Mouse (Mus musculus) adrenal gland, postnatal 36 days (tissue): ENCODE measurements around the gene Arf5. TPM values are rescaled to one million over a fixed set of nuclear protein-coding genes. Genes with fewer than 3 reads are reported as not detected.

Experiments used
- DNase-seq, 2 experiments: peaks; one replicate each; pipeline ENCODE4 v3.0.0; 2021; ENCODE audit warnings: mixed read lengths in 1 of 2
- long read RNA-seq, 2 experiments: library from polyadenylated mRNA; stranded (forward); transcript quantifications; one replicate each; pipeline ENCODE4 v2.0.0; 2021; ENCODE audit warnings: borderline sequencing depth in 2 of 2
- total RNA-seq, 2 experiments: library from RNA; stranded (reverse); gene quantifications; 2 replicates each; pipeline ENCODE4 v1.2.3; 2021

Arf5 gene
- 100 to 1,000 TPM; 149 to 171 TPM for total RNA-seq
- long read RNA-seq, experiment 1, transcript Arf5-201 (6 exons, 1,116 nt): major isoform, 249 of 279 reads
- long read RNA-seq, experiment 1, partial matches to known transcripts: 22 of 279 reads
- long read RNA-seq, experiment 1, other reads (novel, unspliced or antisense): 7 of 279 reads
- long read RNA-seq, experiment 2, transcript Arf5-201 (6 exons, 1,116 nt): major isoform, 101 of 118 reads
- long read RNA-seq, experiment 2, partial matches to known transcripts: 7 of 118 reads
- long read RNA-seq, experiment 2, other reads (novel, unspliced or antisense): 9 of 118 reads

DNA sequence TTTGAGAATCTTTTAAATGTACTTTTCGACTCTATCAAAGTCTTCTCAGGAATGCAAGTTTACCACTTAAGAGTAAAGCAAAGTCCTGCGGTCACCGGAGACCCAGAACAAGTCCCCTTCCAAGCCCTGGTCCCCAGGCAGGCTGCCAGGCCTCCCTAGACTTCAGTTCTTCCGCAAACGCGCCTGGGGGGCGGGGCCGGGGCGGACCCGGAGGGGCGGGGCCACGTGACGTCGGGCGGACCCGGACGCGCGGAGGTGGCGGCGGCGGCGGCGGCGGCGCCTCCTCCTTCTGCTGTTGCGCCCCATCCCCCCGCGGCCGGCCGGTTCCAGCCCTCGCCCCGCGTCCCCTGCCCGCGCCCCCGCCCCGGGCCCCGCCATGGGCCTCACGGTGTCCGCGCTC, at the start of gene Arf5:
Arf5 (plus strand) TSS at position 248 of the 400 bp plus-strand sequence.
- peak; percentile 97 to 99 for DNase-seq

DNA sequence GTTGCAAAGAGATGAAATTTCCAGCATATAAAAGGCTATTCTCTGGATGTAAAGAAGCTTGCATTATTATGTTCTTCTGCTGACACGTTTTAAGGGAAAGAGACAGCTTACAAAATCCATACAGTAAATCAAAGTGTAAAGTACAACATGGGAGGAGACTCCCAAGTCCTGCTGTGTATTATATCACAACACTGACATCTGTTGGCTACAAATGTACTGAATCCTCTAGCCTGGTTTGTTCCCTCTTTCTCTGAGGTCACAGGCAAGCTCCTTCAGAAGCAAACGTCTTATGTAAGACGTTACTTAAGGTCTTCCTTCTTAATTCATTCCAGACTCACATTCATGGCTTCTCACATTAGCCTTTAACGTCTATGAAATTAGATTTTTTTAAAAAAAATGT, 41.4 kb upstream of the Arf5 start:
- DNase-seq: no peak

DNA sequence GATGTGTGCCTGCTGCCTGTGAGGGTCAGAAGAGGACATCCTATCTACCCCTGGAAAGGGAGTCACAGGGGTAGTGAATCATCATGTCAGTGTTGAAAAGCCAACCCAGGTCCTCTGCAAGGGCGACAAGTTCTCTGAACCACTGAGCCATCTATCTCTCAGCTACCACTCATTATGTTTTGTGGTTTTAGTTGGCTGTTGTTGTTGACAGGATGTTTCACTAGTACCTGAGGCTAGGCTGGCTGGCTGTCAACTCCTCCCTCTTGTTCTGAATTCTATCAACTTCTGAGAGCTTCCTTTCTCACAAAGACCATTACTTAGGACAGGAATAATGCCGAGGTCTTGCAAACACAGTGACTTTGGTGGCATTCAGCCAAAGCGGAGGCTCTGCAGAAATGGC, 38.2 kb upstream of the Arf5 start:
- DNase-seq: no peak

DNA sequence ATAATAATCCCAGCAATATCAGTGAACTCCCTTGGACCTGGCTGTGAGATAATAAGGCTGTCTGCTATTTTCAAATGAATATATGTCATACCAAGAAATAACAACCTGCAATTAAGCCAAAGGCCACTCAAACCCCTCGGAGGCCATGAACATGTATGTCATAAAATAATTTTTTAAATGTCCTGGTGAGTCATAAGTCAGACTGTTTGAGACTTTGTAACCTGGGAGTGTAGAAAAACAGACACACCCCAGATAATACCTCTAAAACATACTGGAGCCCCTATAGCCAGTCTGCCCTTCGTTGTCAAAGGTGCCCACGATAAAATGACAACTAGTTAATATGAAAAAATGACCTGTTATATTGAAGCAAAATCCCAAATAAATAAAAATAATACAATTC, 34.3 kb upstream of the Arf5 start:
- no peak for DNase-seq

DNA sequence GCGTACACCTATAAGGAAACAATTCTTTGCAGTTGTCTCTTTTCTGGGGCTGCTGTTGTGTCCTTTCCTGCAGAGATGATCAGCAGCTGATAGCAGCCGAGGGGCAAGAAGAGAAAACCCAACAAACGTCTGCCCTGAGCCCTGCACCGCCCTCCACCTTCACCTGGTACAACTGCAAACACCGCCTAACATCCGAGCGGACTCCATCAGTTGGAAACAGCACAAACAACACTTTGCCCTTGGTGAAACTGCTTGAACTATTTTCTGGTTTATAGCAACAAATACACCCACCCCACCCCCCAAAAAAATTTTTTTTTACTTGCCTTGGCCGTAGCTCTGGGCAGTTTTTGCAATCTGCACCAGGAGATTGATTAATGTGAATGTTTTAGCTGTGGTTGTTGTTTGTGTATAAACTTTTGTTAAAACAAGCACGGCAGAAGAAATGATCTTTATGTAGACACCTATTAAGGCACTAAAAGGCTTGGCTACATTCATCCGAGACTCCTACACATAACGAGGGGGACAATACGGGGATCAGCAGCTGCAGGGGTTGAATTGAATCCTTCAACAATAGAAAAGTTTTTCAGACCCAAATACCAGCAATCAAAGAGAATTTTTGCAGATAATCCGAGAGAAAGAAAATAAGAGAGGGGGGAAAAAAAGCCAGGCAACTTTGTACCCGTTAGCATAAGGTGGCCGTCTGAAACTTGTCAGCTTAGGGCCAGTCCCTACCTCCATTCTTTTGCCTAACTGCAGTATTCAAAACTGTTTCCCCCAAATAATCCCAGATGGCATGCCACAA, 27.1 kb upstream of the Arf5 start:
- no peak for DNase-seq

DNA sequence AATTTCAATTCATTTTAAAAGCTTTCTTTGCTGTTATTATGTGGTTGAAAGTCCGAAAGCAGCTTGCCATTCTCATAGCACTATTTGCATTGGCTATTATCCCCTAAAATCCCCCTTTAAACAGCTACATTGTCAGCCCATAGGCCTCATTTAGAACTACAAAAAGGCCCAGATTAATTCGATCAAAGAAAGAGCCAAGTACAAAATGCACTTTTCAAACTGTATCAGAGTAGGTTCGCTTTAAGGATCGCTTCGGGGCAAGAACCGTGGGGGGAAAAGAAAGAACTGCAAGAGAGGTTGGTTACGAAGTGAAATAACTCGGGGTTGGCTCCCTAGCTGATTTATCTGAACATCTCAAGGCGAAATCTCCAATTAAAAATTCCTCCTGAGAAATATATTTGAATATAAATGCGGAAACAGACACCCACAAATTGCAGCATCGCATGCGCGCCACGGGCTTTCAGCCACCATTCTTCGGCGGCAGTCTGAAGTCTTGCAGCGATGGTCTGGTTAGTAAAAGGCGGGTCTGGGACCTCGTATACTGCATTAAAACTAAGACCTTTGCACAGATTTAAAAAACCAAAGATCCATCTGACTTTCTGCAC, 26.4 kb upstream of the Arf5 start:
- DNase-seq: no peak

DNA sequence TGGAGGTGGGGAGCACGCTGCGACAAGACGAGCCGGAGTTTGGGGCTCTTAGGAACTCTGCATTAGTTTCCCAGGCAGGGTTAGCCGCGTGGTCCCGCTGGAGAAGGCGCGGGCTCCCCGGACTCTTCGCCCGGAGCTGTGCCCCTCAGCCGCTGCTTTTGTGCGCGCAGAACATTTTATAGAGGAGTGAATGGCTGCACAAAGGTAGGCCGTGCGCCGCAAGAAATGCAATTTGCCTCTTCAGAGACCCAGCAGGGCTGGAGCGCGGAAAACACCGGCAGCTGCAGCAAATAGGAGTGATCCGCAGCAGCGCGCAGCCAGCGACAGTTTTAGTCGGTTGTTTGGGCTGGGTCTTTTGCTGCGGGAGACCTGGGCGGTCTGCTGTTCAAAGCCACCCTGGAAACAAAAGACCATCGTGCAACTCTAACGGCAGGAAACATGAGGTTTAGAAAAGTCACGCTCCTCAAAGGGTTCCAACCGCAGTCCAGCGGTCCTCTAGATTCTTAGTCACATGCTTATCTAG, 25.6 kb upstream of the Arf5 start, which contains the start of gene Zfp800:
Zfp800 (minus strand) TSS at position 325 of the 523 bp plus-strand sequence.
- DNase-seq: peak; percentile 9 to 17

DNA sequence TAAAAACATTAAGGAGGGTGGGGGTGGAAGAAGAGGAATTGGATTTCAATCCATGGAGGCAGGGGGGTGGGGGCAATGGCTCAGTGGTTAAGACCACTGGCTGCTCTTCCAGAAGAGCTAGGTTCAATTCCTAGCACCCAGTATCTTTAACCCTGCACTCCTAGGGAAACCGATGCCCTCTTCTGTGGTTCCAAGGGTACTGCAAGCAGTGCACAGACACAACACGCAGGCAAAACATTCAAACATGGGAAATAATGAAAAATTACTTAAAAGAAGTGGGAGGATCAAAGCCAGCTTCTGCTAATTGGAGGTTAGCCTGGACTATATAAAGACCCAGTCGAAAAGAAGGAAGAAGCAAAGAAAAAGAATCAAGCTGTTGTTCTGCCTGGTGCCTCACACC, 24.6 kb upstream of the Arf5 start:
- no peak for DNase-seq

DNA sequence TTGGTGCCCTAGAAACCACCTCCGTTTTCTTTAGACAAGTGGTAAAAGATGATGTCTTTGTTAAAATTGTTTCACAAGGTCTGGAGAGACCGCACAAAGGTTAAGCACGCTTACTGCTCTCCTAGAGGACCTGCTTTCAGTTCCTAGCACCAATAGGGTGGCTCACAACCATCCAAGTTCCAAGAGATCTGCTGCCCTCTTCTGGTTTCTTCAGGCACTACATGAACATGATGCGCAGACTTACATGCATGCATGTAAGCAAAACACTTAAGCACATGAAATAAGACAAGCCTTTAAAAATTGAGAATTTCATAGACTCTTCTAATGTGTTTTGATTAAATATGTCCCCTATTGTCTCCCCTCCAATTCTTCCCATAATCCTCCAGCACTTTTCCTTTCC, 23.6 kb upstream of the Arf5 start:
- DNase-seq: no peak

DNA sequence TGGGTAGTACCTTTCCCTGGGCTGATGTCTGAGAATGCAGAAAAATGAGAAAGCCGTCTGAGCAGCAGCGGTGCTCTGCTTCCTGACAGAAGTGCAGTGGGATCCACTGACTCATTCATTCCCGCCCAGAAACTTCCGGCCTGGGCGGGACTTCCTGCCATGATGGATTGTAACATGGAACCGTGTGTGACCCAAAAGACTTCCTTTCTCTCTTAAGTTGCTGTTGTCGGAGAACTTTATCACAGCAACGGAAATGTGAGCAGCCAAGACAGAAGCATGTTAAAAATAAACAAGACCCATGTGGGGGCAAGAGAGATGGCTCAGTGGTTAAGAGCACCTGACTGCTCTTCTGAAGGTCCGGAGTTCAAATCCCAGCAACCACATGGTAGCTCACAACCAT, 13.3 kb upstream of the Arf5 start:
- peak; percentile 33 to 57 for DNase-seq

DNA sequence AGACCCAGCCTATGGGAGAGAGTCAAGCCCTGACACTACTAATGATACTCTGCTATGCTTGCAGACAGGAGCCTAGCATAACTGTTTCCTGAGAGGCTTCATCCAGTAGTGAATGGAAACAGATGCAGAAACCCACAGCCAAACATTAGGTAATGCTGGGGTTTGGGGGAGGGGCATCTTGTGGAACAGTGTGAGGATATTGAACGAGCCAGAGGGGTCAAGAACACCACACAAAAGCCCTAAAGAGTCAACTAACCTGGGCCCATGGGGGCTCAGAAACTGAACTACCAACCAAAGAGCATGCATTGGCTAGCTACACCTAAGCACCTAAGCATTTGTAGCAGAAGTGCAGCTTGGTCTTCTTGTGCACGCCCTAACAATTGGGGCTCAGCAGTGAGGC, 12.1 kb upstream of the Arf5 start:
- DNase-seq: no peak

DNA sequence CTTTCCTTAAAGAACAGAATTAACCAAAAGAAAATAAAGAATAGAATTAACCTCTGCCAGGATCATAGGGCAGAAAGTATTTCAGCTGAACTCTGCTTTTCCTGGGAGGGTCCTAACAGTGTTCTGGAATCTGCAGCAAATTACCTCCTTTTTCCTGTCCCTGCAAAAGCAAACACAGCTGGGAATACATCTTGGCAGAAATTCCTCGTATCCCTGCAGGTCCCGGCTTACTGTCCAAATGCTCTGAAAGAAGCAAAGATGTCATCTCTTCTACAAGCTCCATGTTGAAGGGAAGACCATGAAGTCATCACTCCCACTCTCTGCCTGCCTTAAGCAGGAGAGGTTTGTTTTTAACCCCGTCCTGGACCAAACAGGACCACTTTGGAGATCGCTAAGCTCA, 6.4 kb upstream of the Arf5 start:
- DNase-seq: no peak

DNA sequence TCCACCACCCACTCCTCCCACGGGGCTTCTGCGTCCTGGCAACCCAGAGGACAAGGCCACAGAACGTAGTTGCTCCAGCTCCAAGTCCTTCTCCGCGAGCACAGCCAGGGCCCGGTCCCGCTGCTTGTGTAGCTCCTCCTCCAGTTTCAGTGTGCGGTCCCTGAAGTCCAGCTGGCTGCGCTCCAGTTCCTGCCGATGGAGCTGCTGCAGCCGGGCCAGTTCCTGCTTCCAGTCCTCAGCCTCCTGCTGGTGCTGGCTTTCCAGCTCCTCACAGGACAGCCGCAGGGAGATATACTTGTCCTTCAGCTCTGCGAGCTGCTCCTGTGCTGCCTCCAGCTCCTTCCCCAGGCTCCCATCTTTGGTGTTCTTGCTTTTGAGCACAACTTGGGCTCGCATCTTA, 4.9 kb upstream of the Arf5 start:
- DNase-seq: peak; percentile 87 to 93

DNA sequence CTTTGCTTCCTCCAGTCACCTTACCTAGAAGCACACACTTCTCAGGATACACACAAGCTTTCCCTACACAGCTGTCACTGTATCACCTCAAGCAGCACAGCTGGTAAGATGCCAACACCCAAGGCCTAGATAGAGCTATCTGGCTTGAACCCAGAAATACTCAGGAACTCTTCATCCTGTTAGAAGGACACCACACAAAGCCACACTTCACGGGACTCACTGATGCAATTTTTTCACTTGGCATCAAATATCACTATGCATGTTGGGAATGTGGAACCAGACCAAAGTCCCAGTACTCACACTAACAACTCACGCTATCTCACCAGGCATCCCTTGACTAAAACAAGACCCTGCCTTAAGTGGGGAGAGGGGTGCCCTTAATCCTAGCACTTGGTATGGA, 3.7 kb upstream of the Arf5 start:
- DNase-seq: peak in 1 of 2 experiments; percentile 18

DNA sequence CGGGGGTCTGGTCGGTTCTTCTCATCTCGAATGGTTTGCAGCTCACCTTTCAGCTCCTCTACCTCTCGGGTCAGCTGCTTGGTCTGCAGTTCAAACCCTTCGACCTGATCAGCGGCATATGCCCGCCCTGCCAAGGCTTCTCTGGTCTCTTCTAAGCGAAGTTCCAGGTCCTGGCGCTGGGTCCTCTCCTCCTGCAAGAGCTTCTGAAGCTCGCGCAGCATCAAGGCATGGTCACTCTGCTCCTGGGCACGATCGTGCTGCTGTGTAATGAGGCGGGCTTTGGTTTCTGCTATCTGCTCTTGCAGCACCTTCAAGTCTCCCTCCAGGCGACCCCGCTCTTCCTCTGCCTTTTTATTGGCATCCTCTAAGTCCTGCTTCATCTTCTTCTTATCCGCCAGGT, 3.0 kb upstream of the Arf5 start:
- DNase-seq: no peak

DNA sequence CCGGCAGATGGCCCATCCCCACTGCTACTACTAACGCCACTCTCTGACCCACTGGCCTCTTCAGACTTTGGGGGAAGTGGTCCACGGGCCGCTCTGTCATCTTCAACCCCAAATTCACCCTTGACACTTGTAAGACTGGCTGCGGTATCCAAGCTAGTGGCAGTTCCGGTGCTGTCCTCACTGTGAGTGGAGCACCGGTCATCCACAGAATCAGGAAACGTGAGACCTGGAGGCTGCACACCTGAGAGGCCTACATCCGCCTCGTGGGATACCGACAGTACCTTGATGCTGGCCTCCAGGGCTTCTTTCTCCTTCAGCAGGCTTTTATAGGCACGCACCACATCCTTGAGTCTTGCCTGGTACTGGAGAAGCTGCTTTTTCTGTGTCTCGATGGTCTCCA, 2.5 kb upstream of the Arf5 start:
- no peak for DNase-seq

DNA sequence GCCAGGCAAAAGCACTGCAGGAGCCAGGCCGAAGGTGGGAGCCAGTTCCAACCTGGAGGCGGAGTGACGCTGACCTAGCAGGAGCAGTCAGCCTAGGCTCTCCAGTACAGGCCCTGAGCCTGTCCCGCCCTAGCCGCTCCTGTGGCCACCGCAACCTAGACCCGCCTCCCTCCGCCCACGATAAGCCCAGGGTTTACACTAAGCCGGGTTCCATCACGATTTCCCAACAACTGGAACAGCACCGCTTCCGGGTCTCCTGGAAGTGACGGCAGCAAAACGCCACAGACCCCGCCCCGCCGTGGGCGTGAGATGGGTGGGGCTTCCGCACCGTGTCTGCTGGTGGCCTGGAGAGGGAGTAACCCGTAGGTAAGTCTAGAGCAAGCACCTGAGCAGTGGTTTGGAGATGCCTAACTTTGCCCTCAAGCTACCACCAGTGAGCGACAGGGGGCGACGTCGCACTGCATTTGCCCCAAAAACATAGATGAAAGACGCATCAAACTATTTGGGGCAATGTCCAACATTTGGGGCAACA, 1.8 kb upstream of the Arf5 start:
- peak; percentile 98 for DNase-seq

DNA sequence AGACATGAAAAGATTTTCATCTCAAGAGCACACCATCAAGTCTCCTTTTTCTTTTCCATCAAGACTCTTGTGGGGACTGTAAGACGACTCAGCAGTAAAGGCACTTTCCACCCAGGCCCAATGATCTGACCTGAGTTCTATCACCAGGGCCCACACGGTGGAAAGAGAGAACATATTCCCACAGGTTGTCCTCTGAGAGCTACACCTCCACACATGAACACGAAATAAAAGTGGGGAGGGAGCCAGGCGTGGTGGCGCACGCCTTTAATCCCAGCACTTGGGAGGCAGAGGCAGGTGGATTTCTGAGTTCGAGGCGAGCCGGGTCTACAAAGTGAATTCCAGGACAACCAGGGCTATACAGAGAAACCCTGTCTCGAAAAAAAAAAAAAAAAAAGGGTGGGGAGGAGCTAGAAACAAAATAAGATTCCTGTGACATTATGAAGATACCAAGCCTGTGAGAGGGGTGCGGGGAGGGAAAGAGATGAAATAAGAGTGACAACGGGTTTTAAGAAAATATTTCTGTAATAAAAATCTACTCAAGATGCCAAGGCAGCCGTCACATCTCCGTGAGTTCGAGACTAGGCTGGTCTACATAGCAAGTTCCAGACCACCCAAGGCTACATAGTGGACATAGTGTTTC, 589 bp upstream of the Arf5 start:
- no peak for DNase-seq

DNA sequence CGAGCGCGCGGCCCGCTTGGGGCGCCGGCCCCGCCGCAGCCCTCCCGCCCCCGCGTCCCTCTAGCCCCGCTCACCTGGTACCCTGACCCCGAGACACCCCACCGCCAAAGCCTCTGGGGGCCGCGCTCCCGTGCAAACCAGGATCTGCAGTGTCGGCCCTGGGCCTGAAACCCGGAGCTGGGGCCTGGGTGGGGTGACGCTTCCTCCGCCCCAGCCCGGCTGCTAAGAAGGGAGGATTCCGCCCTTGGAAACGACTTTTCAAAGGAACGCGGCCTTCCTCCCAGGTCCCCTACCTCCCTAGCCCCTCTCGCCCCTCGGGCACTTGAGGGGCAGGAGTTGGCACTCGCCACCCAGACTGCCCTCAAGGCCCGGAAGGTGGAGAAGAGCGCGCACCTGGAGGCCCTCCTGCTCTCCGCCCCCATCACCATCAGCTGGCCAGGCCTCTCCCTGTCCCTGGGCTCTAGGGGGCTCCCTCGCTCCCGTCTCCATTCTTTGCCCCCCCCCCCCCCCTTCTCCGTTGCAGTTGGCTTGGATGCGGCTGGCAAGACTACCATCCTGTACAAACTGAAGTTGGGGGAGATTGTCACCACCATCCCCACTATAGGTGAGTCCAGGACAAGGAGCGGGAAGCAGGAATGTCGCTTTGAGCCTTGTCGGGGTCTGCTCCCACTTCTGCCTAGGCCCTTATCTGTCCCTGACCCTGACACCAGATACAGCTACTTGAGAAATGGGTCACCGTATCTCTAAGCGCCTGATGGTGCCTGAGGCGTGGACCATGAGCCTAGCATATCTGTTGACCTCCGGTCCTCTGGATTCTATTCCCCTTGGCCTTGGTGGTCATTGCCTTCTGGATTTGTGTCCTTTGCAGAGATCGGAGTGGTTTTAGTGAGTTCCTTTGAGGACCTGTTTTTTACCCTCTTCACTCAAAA, 671 bp downstream of the Arf5 start:
- peak; percentile 64 to 73 for DNase-seq

DNA sequence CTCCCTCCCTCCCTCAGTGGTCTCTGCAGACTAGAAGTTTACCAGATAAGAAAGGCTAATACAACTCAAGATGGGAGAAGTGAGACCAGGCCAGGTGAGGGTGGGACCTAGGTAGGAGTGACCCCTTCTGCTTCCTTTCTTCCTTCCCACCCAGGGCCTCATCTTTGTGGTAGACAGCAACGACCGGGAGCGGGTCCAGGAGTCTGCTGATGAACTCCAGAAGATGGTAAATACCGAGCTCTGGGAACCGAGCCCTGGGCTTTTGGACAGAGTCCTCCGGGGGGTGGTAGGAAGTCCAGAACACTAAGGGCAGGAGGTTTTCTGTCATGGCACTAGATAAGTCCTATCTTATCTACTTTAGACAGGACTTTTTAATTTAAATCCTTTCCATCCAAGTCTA, 1.7 kb downstream of the Arf5 start:
- no peak for DNase-seq
